Mouse (Mus musculus): ENCODE results near the gene Slitrk6.

- no peak for TF ChIP-seq POLR2A (IDR thresholded peaks at IDR 0.05; ENCODE audit: insufficient read depth, low read length)
- no peak for TF ChIP-seq CTCF (IDR thresholded peaks at IDR 0.05; ENCODE audit: low read depth, low read length)
- no peak for TF ChIP-seq EP300 (IDR thresholded peaks at IDR 0.05; ENCODE audit: insufficient read depth, low read depth, low read length)
Observed at GRCm38 (mm10) chr14:110762588-110763220, 7.8 kb upstream of the Slitrk6 start.

Measured in ES-Bruce4 (cell line).